Mouse (Mus musculus): ENCODE results near the gene Olfr1555-ps1. TPM values are rescaled to one million over a fixed set of nuclear protein-coding genes. Genes with fewer than 3 reads are reported as not detected.
A peak's percentile ranks its signal among the peaks of the same experiment; 100 is the strongest.
"Not testable (repeated sequence)": the region's sequence is repeated elsewhere in the genome, so short reads cannot be mapped to it uniquely, and the experiment has no call there.

The Olfr1555-ps1 gene
- polyA plus RNA-seq (2015; fragmentation: Nextera tagmentation; extraction: Ambion mirVana): not detected in 2 replicates

DNA sequence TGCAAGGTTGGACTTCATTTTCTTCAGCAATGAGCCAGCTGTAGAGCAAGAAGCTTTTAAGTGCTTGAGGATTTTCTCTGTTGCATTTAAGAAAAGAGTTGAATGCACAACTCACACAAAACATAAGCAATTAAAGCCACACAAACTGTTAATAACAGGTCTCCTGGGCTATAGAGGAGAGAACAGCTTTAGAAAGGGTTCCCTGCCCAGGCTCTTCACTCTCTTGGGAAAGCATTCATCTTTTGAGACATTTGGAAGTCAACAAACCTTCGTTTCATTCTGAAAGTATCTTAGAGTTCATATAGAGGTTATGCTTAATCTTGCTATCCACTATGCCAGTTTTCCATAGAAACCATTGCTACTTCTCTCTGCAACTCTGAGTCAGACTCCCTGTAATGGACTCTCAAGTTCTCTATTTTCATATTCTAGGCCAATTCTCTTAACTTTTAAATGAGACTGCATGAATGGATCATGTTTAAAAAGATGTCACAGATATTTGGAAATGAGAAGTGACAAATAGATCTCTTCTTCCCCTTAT is at the start of gene Olfr1555-ps1:
TSS of gene Olfr1555-ps1 (minus strand) at position 51 of the 538 bp plus-strand sequence.
- not testable (repeated sequence) for H3K27ac ChIP-seq; H3K4me1 ChIP-seq; H3K36me3 ChIP-seq (ENCODE audit: poor library complexity, severe bottlenecking); H3K27me3 ChIP-seq; H3K9me3 ChIP-seq (replicated peaks); ATAC-seq; H3K9ac ChIP-seq; H3K4me3 ChIP-seq; H3K4me2 ChIP-seq
- WGBS: 33% methylated on average over 1 of the region's 1 CpGs

- no peak within 1 kb of the TSS for H3K4me3 ChIP-seq
- H3K4me2 ChIP-seq: no peak within 1 kb of the TSS
- no peaks in the 10 kb centered on the region for H3K4me1 ChIP-seq
- H3K27ac ChIP-seq: no peak within 1 kb of the TSS
- no peak for ATAC-seq
- no peak within 1 kb of the TSS for H3K9ac ChIP-seq
- no peaks in the 10 kb centered on the region for H3K9me3 ChIP-seq (replicated peaks)
- no peaks in the 10 kb centered on the region for H3K27me3 ChIP-seq
- H3K36me3 ChIP-seq (ENCODE audit: poor library complexity, severe bottlenecking): no peaks in the 10 kb centered on the region
- 85% methylated on average over 1 of the region's 1 CpGs for WGBS
These were observed 30.4 kb upstream of the Olfr1555-ps1 start, which contains the start of gene Olfr1431 for GRCm38 (mm10) chr19:12200334-12200733. Gene Olfr1431, plus strand, starts transcription at chr19:12200634.

GRCm38 (mm10) chr19:12199076-12199475 is 29.2 kb upstream of the Olfr1555-ps1 start:
- H3K27me3 ChIP-seq; H3K36me3 ChIP-seq (ENCODE audit: poor library complexity, severe bottlenecking); H3K9ac ChIP-seq; H3K4me1 ChIP-seq; H3K9me3 ChIP-seq (replicated peaks); ATAC-seq; H3K4me2 ChIP-seq; H3K4me3 ChIP-seq; H3K27ac ChIP-seq: not testable (repeated sequence)
- WGBS: 79% methylated on average over 4 of the region's 4 CpGs

GRCm38 (mm10) chr19:12175431-12175830 is 5.5 kb upstream of the Olfr1555-ps1 start:
- H3K9ac ChIP-seq; H3K27ac ChIP-seq; H3K9me3 ChIP-seq (replicated peaks); H3K4me1 ChIP-seq; H3K36me3 ChIP-seq (ENCODE audit: poor library complexity, severe bottlenecking); ATAC-seq; H3K27me3 ChIP-seq; H3K4me3 ChIP-seq; H3K4me2 ChIP-seq: not testable (repeated sequence)
- 83% methylated on average over 5 of the region's 5 CpGs for WGBS

DNA sequence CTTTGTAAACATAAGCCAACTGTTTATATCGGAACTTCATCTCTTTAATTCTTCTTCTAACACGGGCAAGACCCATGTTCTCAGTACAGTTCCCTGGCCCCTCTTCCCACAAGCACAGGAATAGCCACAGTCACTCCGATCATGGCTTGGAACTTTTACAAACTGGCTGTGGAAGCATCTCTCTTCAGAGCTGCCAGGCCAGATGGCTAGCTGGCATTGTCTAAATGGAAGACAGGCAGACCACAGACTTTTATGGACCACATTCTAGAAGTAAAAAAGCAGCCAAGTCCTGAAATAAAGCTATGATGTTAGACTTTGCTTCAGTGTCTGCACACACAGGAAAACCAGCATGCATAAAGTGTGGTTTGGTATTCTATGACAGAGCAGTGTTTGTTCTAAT is 24.5 kb downstream of the Olfr1555-ps1 start:
- no peak for ATAC-seq
- Histone ChIP-seq H3K27ac (no peak overlapping the region), H3K4me2 (no peak overlapping the region), H3K4me1 (no peaks in the 10 kb centered on the region), H3K9me3 (replicated peaks) (no peaks in the 10 kb centered on the region), H3K9ac (no peak overlapping the region), H3K36me3 (ENCODE audit: poor library complexity, severe bottlenecking) (no peaks in the 10 kb centered on the region), H3K27me3 (no peaks in the 10 kb centered on the region), H3K4me3 (no peak overlapping the region)
- 91% methylated on average over 3 of the region's 3 CpGs for WGBS

GRCm38 (mm10) chr19:12143356-12143755 is 26.6 kb downstream of the Olfr1555-ps1 start:
- H3K36me3 ChIP-seq (ENCODE audit: poor library complexity, severe bottlenecking): no peaks in the 10 kb centered on the region
- H3K9me3 ChIP-seq (replicated peaks): no peaks in the 10 kb centered on the region
- WGBS: 40% methylated on average over 1 of the region's 1 CpGs
- H3K4me2 ChIP-seq: no peak overlapping the region
- no peaks in the 10 kb centered on the region for H3K27me3 ChIP-seq
- no peaks in the 10 kb centered on the region for H3K4me1 ChIP-seq
- ATAC-seq: no peak
- no peak overlapping the region for H3K4me3 ChIP-seq
- H3K27ac ChIP-seq: no peak overlapping the region
- no peak overlapping the region for H3K9ac ChIP-seq

- Histone ChIP-seq H3K36me3 (ENCODE audit: poor library complexity, severe bottlenecking) (no peaks in the 10 kb centered on the region), H3K4me2 (no peak overlapping the region), H3K27me3 (no peaks in the 10 kb centered on the region), H3K9ac (no peak overlapping the region), H3K9me3 (replicated peaks) (0 out of 2 replicates have a peak, but pooled peaks cover 3% of the 10 kb centered on the region), H3K27ac (no peak overlapping the region), H3K4me1 (no peaks in the 10 kb centered on the region), H3K4me3 (no peak overlapping the region)
- WGBS: 33% methylated on average over 2 of the region's 2 CpGs
- 0 out of 2 replicates have a peak, but pooled peaks have one; percentile 43 for ATAC-seq
These were observed 35.6 kb downstream of the Olfr1555-ps1 start for GRCm38 (mm10) chr19:12134289-12134688.

DNA sequence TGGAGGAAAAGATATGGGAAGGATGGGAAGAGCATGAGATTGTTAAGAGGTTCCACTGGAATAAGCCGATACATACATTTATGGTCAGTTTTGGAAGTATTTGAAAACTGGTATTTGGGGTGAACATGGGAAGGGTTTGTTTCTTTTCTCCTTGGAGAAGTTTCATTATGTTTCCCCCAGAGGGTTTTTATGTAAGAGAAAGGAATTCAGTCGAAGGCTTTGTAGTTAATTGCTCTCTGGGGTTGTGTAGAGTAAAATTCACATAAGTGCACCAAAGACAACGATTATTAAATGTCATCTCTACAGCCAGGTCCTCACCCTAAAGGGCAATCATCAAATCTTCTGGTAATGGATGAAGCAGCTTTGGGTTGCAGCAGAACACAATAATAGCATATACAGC is 46.8 kb downstream of the Olfr1555-ps1 start, which contains the start of gene Olfr76:
TSS of gene Olfr76 (minus strand) at position 101 of the 400 bp plus-strand sequence.
- H3K27ac ChIP-seq: no peak within 1 kb of the TSS
- no peak within 1 kb of the TSS for H3K4me3 ChIP-seq
- 75% methylated on average over 3 of the region's 3 CpGs for WGBS
- no peak within 1 kb of the TSS for H3K4me2 ChIP-seq
- ATAC-seq: no peak
- no peaks in the 10 kb centered on the region for H3K36me3 ChIP-seq (ENCODE audit: poor library complexity, severe bottlenecking)
- no peaks in the 10 kb centered on the region for H3K9me3 ChIP-seq (replicated peaks)
- no peaks in the 10 kb centered on the region for H3K27me3 ChIP-seq
- no peak within 1 kb of the TSS for H3K9ac ChIP-seq
- no peaks in the 10 kb centered on the region for H3K4me1 ChIP-seq

DNA sequence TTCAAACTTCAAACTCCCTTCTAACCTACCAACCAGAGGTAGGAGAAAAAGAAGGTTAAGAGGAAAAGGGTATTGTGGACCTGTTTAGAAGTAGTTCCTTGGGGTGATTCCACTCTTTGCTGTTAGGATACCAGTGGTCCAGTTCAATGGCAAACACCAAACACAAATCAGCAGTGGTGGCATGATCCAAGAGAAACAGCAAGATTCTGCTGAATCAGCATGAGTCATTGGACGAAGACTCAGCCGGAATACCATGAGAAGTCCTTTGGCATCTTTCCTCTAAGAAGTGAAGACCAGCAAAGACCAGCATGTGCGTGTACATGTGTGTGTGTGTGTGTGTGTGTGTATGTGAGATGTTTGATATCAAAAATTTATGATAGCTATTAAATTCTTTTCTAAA is 53.4 kb downstream of the Olfr1555-ps1 start:
- H3K4me3 ChIP-seq: no peak overlapping the region
- no peaks in the 10 kb centered on the region for H3K9me3 ChIP-seq (replicated peaks)
- no peak overlapping the region for H3K27ac ChIP-seq
- no peak for ATAC-seq
- H3K4me1 ChIP-seq: no peaks in the 10 kb centered on the region
- 92% methylated on average over 3 of the region's 3 CpGs for WGBS
- no peaks in the 10 kb centered on the region for H3K27me3 ChIP-seq
- no peaks in the 10 kb centered on the region for H3K36me3 ChIP-seq (ENCODE audit: poor library complexity, severe bottlenecking)
- H3K4me2 ChIP-seq: no peak overlapping the region
- no peak overlapping the region for H3K9ac ChIP-seq

GRCm38 (mm10) chr19:12115797-12116196 is 54.1 kb downstream of the Olfr1555-ps1 start, which contains the start of gene Olfr1428:
Gene Olfr1428, minus strand, starts transcription at chr19:12115897.
- no peak for ATAC-seq
- Histone ChIP-seq H3K27ac (no peak within 1 kb of the TSS), H3K9me3 (replicated peaks) (no peaks in the 10 kb centered on the region), H3K36me3 (ENCODE audit: poor library complexity, severe bottlenecking) (no peaks in the 10 kb centered on the region), H3K9ac (no peak within 1 kb of the TSS), H3K4me3 (no peak within 1 kb of the TSS), H3K4me1 (no peaks in the 10 kb centered on the region), H3K27me3 (no peaks in the 10 kb centered on the region), H3K4me2 (no peak within 1 kb of the TSS)
- 85% methylated on average over 1 of the region's 1 CpGs for WGBS

Other genes with a start within 250 kb of the Olfr1555-ps1 start
- gene Osbp, start 204.2 kb downstream of the Olfr1555-ps1 start, polyA plus RNA-seq (2015; fragmentation: Nextera tagmentation; extraction: Ambion mirVana): 4.1 and 4.9 TPM in 2 replicates
- not detected in 2 replicates for gene Olfr1423, start 128.8 kb downstream of the Olfr1555-ps1 start, polyA plus RNA-seq (2015; fragmentation: Nextera tagmentation; extraction: Ambion mirVana)
- gene Olfr1424, start 107.4 kb downstream of the Olfr1555-ps1 start, polyA plus RNA-seq (2015; fragmentation: Nextera tagmentation; extraction: Ambion mirVana): not detected in 2 replicates
- not detected in 2 replicates for gene Olfr1425, start 92.4 kb downstream of the Olfr1555-ps1 start, polyA plus RNA-seq (2015; fragmentation: Nextera tagmentation; extraction: Ambion mirVana)
- gene Olfr1426, start 78.1 kb downstream of the Olfr1555-ps1 start, polyA plus RNA-seq (2015; fragmentation: Nextera tagmentation; extraction: Ambion mirVana): not detected in 2 replicates
- not detected in 2 replicates for gene Olfr1427, start 66.8 kb downstream of the Olfr1555-ps1 start, polyA plus RNA-seq (2015; fragmentation: Nextera tagmentation; extraction: Ambion mirVana)
- gene Olfr1428, start 54.2 kb downstream of the Olfr1555-ps1 start, polyA plus RNA-seq (2015; fragmentation: Nextera tagmentation; extraction: Ambion mirVana): not detected in 2 replicates
- not detected in 2 replicates for gene Olfr76, start 46.9 kb downstream of the Olfr1555-ps1 start, polyA plus RNA-seq (2015; fragmentation: Nextera tagmentation; extraction: Ambion mirVana)
- gene Olfr1431, start 30.5 kb upstream of the Olfr1555-ps1 start, polyA plus RNA-seq (2015; fragmentation: Nextera tagmentation; extraction: Ambion mirVana): not detected in 2 replicates
- not detected in 2 replicates for gene Olfr1432, start 62.5 kb upstream of the Olfr1555-ps1 start, polyA plus RNA-seq (2015; fragmentation: Nextera tagmentation; extraction: Ambion mirVana)
- gene Olfr262, start 71.5 kb upstream of the Olfr1555-ps1 start, polyA plus RNA-seq (2015; fragmentation: Nextera tagmentation; extraction: Ambion mirVana): not detected in 2 replicates
- not detected in 2 replicates for gene Olfr235, start 90.9 kb upstream of the Olfr1555-ps1 start, polyA plus RNA-seq (2015; fragmentation: Nextera tagmentation; extraction: Ambion mirVana)
- gene Olfr1434, start 109.7 kb upstream of the Olfr1555-ps1 start, polyA plus RNA-seq (2015; fragmentation: Nextera tagmentation; extraction: Ambion mirVana): not detected in 2 replicates
- gene Olfr1436, start 129.0 kb upstream of the Olfr1555-ps1 start, polyA plus RNA-seq (2015; fragmentation: Nextera tagmentation; extraction: Ambion mirVana): not detected in 2 replicates
- not detected in 2 replicates for gene Olfr1437, start 155.0 kb upstream of the Olfr1555-ps1 start, polyA plus RNA-seq (2015; fragmentation: Nextera tagmentation; extraction: Ambion mirVana)
- not detected in 2 replicates for gene Olfr1438-ps1, start 165.8 kb upstream of the Olfr1555-ps1 start, polyA plus RNA-seq (2015; fragmentation: Nextera tagmentation; extraction: Ambion mirVana)
- not detected in 2 replicates for gene Olfr1440, start 217.2 kb upstream of the Olfr1555-ps1 start, polyA plus RNA-seq (2015; fragmentation: Nextera tagmentation; extraction: Ambion mirVana)
- not detected in 2 replicates for gene Olfr1441, start 247.3 kb upstream of the Olfr1555-ps1 start, polyA plus RNA-seq (2015; fragmentation: Nextera tagmentation; extraction: Ambion mirVana)

Data from forebrain, embryonic 13.5 days (tissue).